Mouse (Mus musculus): Measurements from ENCODE around the gene Ntng2.
A peak's percentile ranks its signal among the peaks of the same experiment; 100 is the strongest.

The Ntng2 gene

DNA sequence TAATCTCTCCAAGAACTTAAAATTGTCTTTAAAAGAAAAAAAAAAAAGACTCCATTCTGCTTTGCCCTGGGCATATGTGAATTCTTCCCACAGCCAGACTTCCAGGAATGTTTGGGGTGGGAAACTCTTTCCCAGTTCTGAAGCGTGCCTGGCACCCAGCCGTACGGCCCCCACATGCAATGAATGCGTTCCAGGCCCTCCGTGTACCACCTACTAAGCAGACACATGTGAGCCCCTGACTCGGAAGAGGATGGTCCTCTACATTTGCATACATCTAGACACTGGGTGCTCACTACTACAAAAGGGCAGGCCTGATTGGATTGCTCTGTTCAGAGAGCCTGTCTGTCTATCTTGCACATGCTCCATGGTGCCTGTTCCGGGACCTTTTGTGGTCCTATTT is 17.0 kb downstream of the Ntng2 start:
- peak; percentile 51 for DNase-seq (ENCODE audit: low spot score)

DNA sequence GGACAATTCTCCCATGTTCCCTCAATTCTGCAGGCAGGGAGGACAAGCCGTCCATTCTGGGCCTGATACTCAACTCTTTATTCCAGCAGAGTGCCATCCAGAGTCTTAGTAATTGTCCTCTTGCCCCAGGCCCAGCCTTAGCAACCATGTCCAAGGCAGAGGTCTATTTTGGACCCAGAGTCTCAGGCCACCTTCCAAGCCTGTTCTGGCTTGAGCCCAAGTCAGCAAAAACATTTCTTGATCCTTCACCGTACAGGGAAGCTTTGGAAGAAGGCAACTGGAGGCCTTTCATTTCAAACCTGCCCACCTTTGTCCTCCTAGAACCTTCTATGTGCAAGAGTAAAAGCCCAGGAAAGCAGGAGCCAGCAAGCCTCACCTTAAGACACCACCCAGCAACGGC is 17.8 kb downstream of the Ntng2 start:
- DNase-seq (ENCODE audit: low spot score), result no peak

GRCm38 (mm10) chr2:29234002-29234401 is 18.8 kb downstream of the Ntng2 start:
- DNase-seq (ENCODE audit: low spot score), result no peak

- no peak for DNase-seq (ENCODE audit: low spot score)
These were observed 22.5 kb downstream of the Ntng2 start for GRCm38 (mm10) chr2:29230191-29230835.

DNA sequence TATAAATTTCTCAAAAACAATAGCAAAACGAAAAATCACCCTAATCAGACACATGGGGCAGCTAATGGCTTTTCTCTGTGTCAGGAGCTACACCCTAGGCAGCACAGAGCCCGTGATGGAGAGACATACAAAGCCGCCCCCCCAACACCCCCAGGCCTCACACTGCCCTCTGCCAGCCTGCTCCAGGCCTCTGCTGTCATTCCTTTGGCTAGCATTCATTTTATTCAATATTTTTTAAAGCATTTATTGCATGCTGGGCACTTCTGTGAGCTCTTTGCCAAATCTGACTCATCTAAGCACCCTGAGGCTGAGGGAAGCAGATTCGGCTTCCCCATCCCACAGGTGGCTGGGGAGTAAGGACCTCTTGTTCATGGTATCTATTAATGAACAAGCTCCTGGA is 26.1 kb downstream of the Ntng2 start:
- DNase-seq (ENCODE audit: low spot score), result no peak

- DNase-seq (ENCODE audit: low spot score), result no peak
These were observed 29.1 kb downstream of the Ntng2 start for GRCm38 (mm10) chr2:29223591-29224262.

- no peak for DNase-seq (ENCODE audit: low spot score)
These were observed 30.5 kb downstream of the Ntng2 start for GRCm38 (mm10) chr2:29222302-29222701.

- DNase-seq (ENCODE audit: low spot score), result no peak
These were observed 34.0 kb downstream of the Ntng2 start for GRCm38 (mm10) chr2:29218831-29219230.

- DNase-seq (ENCODE audit: low spot score), result peak; percentile 64
These were observed 34.9 kb downstream of the Ntng2 start for GRCm38 (mm10) chr2:29217897-29218296.

DNA sequence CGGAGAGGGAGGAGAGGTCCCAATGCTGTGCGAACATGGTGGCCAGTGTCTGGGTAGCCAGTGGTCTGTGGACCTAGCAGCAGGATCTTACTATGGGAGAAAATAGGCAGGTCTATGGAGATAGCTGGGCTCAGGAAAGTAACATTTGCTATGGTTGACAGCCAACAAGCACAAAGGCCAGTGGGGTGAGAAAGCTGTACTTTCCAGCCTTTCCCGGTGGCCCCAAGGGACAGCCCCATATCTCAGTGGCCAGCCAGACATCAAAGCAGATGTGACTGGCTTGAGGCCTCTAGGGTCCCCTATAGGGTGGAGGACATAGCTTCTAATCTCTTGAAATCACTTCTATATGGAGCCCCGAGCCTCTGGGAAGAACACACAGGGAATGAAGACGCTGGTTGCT is 35.8 kb downstream of the Ntng2 start:
- no peak for DNase-seq (ENCODE audit: low spot score)

DNA sequence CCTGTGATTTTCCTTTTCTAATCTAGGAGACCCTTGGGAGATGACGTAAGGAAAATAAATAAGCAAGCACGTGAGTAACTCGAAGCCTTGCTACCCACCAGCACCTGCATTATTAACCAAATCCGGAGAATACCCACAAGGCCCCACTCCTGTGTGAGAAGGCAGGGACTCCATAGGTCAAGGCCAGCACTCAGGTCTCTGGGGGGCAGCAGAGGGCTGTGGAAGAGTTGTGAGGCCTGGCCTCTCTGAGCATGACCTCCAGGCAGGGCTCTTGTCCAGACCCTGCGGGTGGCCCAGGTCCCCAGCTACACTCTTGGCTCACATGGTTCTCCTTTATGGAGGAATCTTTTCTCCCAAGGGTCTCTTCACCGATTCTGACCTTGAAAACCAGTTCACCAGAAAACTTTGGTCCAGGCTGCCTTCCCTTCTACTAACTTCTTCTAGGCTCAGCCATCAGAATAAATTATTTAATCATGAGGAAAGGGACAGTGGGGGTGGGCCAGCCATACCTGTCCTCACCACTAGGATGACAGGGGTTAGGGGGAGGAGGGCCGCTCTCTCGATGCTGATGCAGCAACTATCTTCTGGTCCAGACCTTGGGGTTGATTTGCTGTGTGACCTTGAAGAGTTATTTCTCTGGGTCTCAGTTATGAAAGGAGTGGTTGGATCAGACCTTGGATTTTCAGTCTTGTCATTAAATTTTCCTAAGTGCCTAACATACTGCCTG is 36.4 kb downstream of the Ntng2 start:
- DNase-seq (ENCODE audit: low spot score), result peak; percentile 53

DNA sequence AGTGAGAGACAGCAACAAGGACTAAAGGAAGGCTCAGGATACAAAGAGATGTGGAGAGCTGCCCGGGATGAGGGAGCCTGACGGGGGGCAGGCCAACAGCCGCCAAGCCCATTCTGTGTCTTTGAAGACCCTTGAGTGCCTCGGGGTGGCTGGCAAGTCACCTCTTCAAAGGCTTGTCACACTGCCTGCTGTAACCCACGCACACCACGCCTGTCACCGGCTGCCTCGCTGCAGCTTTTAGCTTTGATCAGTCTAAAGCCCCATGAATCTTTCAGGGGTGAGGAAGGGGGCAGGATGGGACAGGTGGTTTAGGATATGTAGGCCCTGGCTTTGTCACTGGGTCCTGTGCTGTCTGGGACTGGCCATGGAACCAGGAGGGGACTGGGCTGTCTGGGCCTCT is 46.6 kb downstream of the Ntng2 start:
- DNase-seq (ENCODE audit: low spot score), result no peak

DNA sequence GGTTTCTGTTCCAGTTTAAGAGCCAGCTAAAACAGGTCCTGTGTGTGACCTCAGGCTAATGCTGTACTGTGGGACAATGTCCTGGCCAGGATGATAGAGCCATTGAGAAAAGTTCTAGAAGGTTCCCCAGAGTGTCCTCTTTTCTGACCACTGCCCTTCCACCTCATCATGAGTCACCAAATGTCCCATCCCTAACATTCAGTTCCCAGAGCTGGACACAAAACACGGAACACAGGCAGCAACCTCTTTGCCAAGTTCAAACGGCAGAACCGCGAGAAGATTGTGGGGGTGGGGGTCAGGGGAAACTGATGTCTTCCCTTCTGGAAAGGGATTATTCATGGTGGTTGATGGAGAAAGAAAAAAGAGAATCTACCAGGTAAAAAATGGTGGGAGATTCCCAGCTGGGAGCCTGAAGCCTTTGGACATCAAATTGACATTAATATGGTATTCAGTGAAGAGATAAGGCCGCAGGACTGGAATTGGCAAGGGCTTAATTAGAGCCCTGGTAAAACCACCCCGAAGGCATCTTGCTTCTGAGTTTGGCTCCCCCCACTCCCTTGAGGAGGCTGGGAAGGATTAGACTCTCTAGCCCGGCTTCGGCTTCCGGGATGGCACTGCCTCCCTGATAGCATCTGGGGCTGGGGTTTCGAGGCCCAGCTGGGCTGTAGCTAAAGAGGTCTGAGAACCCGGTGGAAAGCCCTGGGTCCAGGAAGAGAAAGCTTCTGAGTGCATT is 51.4 kb downstream of the Ntng2 start:
- DNase-seq (ENCODE audit: low spot score), result no peak

DNA sequence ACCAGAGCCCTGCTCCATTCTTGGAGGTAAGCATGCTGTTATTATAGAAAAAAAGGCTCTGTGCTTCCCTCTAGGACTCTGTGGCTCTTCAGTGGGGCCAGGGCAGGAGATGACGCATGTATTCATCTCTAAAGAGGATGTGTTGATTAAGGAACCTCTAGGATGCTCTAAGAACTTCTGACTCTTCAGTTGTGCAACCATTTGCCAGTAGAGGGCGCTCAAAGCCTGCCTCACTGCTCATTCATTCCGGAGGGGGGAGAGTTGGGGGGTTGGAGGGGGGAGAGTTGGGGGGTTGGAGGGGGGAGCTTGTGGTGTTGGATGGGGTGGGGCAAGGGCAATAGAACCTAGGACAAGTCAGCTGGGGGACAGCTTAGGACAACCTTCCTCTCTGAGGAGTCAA is 52.9 kb downstream of the Ntng2 start:
- peak; percentile 50 for DNase-seq (ENCODE audit: low spot score)

DNA sequence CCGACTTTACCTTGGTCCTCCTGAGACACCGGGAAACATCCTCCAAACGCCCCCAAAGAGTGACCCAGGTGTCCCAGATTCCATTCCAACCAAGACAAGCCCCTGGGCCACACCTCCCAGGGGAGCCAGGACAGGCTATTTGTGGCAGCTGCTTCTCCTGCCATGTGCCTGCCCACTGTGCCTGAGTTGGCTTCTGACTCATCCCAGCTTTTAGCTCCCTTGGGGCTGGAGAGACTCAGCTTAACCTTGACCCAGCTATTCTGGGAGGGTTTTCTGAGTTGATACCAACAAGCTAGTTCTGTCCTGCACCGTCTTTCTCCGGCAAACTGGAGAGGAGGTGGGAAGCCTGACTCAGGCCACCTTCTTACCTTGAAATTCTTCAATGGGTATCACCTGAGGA is 54.4 kb downstream of the Ntng2 start:
- DNase-seq (ENCODE audit: low spot score), result no peak

GRCm38 (mm10) chr2:29196844-29197243 is 56.0 kb downstream of the Ntng2 start:
- no peak for DNase-seq (ENCODE audit: low spot score)

DNA sequence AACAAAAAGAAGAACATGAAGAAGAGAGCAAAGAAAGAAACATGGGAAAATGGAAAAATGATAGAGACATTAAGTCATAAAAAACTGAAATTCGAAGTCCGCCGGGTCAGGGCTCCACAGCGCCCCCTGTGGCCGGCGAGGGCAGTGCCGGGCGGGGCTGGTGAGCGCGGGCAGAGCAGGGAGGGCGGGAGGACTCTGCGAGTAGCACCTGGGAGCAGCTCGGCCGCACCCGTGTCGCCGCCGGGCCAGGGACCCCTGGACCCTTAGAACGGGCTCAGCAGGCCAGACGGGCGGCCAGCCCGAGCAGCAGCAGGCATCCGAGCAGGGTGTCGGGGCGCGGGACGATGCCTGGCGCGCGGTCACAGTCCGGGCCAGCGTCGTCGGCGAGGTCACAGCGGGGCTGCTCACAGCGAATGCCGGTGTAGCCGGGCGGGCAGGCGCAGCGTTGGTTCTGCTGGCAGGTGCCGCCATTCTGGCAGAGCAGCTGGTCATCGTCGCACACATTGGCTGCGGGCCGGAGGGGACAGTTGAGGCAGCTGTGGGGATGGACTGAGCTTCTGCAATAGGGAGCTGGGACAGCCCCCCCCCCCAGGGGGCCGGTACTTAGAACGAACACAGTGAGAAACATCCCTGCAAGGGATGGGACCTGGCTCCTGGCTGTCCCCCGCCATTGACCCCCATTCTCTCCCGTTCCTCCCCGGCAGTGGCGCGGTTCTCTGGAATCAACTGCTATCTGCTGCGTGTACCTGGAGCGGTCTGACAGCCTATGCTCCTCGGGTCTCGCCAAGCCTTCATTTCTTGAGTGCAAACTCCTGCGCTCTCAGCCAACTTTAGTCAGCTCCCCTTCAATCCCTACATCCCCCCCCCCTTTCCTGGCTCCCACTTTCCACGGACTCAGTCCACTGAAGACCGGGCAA is 58.0 kb downstream of the Ntng2 start:
- peak; percentile 74 for DNase-seq (ENCODE audit: low spot score)

DNA sequence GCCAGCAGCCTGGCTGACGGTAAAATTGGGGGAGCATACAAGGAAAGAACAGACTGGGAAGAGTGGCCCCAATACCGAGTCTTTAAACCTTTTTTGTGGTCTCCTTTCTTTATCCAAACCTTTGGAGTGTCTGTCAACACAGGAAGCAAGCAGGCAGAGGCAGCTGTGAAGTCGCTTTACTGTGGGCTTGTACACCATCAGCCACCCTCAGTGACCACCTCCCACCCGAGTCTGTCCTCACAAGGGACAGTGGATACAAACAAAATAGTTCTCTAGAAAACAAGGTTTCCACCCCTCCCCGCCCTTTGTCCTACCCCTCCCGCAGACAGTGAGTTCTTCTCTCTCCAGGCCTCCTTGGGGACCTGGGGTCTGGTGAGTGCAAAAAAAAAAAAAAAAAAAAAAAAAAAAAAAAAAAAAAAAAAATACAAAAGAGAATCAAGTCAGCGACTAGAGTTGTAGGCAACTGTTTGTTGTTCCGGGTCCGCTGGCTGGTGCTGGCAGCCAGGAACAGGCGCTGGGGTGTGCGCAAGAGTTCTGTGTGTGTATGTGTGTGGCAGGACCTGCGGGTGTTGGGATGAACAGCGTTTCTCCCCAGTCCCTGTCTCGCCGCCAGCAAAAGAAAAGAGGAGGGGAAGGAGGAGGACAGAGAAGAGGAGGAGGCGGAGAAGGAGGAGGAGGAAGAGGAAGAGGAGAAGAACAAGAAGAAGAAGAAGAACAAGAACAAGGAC is 58.8 kb downstream of the Ntng2 start:
- no peak for DNase-seq (ENCODE audit: low spot score)

DNA sequence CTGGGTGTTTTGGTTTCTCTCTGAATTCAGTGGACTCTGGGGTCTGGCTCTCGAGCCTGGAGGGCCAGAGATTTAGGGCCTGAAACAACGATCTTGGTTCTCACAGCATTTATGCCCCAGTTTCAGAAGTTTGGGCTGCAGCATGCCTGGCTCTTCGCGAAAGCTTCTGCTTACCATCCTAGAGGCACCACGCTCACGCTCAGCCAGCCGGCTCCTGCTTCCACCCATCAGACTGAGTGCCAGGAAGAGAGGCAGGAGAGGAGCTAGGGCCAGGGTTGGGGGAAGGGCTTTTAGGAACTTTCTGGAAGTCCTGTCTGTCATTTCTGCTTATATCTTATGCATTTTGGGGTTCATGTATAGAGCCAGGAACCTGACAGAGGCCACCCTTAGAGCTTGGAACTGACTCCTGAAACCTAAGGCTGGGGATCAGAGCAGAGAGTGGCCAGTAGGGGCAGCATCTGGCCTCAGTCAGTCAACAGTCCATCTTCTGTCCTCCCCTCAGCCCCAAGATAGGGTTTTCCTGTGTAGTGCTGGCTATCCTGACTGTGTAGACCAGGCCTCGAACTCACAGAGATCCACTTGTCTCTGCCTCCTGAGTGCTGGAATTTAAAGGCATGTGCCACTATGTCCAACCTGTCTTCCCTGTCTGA is 60.1 kb downstream of the Ntng2 start:
- DNase-seq (ENCODE audit: low spot score), result no peak
